Mouse (Mus musculus) gonadal fat pad, adult 2 months (tissue): ENCODE measurements around the gene Zfp652. TPM values are rescaled to one million over a fixed set of nuclear protein-coding genes. Genes with fewer than 3 reads are reported as not detected.
"Not testable (repeated sequence)": the region's sequence is repeated elsewhere in the genome, so short reads cannot be mapped to it uniquely, and the experiment has no call there.

Experiments
- DNase-seq: peaks from one replicate; pipeline ENCODE4 v3.0.0-alpha.2; 2012; ENCODE audit warnings: low read depth
- polyA plus RNA-seq: library from polyadenylated mRNA; depleted of rRNA; stranded (reverse); fragments of >200 nt; gene quantifications from 2 replicates; pipeline ENCODE4 v1.2.3, GENCODE M21; 2012; rRNA removed

Gene Zfp652
- polyA plus RNA-seq, 1 experiment = 15.5 TPM

GRCm38 (mm10) chr11:95853684-95854083, 141.2 kb downstream of the Zfp652 start:
- no peak for DNase-seq

DNA sequence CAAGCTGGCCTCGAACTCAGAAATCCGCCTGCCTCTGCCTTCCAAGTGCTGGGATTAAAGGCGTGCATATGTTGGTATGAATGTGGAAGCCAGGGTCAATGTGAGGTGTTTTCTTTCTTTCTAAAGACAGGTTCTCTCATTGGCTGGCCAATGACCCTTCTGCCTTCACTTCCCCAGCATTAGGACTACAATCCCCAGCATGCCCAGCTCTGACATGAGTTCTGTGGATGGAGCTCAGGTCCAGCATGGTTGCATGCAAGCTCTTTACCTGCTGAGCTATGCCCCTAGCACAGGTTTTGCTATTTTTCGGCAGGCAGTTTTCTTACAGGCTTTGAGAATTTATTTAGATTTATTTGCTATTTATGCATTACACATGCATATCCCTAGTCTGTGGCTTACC, 144.8 kb downstream of the Zfp652 start:
- DNase-seq = no peak

- DNase-seq = no peak
Observed at GRCm38 (mm10) chr11:95857716-95858527, 145.4 kb downstream of the Zfp652 start.

DNA sequence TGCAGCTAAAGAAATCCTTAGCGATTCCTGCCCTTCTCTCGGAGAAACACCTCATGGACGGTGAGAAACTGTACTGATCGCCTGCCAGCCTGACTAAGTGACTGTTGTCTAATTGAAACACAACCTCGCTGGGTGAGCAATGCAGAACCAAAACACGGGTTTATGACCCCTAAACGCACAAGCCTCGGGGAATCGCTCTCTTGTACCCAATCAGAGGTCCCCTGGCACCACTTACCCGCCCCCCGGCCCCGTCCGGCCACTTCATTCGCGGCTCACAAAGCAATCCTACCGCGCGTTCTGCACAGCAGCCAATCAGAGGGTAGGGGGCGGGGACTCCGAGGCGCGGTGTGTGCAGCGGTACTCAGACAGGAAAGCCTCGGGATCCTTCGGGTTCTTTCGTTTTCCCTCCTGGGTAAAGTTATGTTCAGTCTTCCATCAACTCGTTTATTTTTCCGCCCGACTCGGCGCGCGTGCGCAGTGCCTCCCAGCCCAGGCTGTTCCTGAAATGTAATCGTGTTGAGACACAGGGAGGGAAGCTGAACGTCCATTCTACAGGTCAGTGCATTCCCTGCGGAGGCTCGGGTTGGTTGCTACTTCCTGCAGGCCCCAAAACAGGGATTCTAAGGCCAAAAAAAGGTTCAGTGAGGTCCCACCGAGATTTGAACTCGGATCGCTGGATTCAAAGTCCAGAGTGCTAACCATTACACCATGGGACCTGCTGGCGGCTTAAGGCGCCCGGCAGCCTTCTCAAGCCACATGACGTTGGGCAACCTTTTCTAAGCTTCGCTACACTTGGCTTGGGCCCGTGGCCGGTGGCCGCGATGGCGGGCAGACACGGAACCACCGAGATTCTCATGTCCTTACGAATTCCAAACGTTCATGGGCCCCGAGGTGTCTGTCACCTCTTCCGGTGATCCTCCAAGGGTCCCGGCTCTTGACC, 146.3 kb downstream of the Zfp652 start:
- peak; percentile 80 for DNase-seq

GRCm38 (mm10) chr11:95859468-95859855, 147.0 kb downstream of the Zfp652 start:
- peak; percentile 14 for DNase-seq

- no peak for DNase-seq
Observed at GRCm38 (mm10) chr11:95860071-95860490, 147.6 kb downstream of the Zfp652 start.

DNA sequence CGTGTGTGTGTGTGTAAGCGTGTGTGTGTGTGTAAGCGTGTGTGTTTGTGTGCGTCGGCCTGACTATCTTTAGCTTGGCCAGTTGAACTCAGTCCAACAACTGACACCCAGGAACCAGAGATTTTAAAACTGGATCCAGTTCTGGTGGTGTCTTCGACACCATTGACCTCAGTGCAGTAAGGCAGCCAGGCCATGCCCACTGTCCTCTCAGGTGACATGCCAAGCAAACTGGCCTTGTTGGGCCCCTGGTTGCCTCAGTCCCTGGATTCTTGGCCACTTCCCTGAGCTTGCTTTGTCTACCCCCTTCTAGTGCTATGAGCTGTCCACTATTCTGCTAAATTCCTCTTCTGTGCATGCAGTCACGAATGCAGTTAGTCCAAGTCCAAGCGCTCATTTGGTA, 148.9 kb downstream of the Zfp652 start:
- no peak for DNase-seq

DNA sequence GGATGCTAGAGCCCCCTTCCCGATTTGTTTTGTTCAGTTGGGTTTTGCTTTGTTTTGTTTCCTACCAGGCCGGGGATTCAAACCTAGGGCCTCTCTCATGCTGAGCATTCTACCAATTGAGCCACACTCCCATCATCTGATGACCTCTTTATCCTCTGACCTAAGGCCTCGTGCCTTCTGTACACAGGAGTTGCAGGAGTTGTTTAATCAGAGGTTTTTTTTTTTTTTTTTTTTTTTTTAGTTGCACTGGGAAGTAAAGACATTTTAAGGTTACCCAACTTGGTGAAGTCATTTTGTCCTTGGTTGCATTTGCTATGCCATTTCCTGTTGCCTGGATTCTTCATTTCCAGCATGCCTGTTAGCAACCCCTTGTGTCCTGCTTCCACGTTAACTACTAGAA, 157.0 kb downstream of the Zfp652 start:
- DNase-seq = no peak

DNA sequence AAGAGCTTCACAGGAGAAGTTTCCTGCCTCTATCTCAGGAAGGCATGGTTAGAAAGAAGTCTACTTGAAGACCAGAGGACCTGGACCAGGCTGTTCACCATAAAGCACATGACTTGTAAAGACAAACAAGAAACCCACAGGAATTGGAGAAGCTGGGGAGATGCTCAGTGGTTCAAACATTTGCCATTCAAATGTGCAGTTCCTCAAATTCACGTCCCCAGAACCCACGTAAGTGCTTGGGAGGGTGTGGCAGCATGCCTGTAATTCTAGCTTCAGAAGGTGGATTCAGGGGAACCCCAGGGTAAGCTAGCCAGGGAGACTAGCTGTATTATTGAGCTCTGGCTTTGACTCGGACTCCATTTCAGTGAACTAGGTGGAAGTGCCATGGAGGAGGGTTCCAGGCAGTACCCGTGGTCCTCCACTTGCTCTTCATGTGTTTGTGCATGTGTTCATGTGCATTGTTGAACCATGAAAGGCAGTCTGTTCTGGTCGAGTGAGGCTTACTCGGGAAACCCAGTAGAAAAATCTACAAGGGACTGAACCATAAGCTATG, 157.5 kb downstream of the Zfp652 start:
- DNase-seq = no peak

DNA sequence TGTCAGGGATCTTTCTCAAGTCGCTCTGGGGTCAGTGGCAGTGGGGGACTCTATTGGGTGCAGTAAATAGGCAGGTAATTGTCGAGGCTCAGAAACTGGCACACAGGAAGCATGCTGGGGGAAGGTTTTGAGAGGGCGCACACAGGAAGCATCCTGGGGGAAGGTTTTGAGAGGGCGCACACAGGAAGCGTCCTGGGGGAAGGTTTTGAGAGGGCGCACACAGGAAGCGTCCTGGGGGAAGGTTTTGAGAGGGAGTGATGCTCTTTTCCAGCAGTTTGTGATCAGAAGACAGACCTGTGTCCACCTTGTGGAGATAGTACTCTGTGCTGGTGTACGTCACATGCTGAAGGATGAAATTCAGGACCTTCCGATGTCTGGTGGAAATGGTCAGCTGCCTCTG, 163.3 kb downstream of the Zfp652 start:
- no peak for DNase-seq

- no peak for DNase-seq
Observed at GRCm38 (mm10) chr11:95876296-95876695, 163.8 kb downstream of the Zfp652 start.

- not testable (repeated sequence) for DNase-seq
Observed at GRCm38 (mm10) chr11:95879861-95880260, 167.4 kb downstream of the Zfp652 start.

Other genes with a start within 250 kb of the Zfp652 start
- 1.6 TPM in 2 replicates for gene Nxph3, start 198.1 kb upstream of the Zfp652 start, polyA plus RNA-seq
- 2.6 and 4.1 TPM in 2 replicates for gene Ngfr, start 124.9 kb upstream of the Zfp652 start, polyA plus RNA-seq
- 109 and 165 TPM in 2 replicates for gene Phb, start 45.7 kb upstream of the Zfp652 start, polyA plus RNA-seq
- 0.06 and 0.07 TPM in 2 replicates for gene B130006D01Rik, start 10.9 kb downstream of the Zfp652 start, polyA plus RNA-seq
- gene Phospho1, start 111.8 kb downstream of the Zfp652 start, polyA plus RNA-seq = 17.3 and 19.2 TPM in 2 replicates
- 5.2 and 12.0 TPM in 2 replicates for gene Gngt2, start 124.5 kb downstream of the Zfp652 start, polyA plus RNA-seq
- gene Abi3, start 129.8 kb downstream of the Zfp652 start, polyA plus RNA-seq = 12.4 and 17.7 TPM in 2 replicates
- gene B4galnt2, start 202.2 kb downstream of the Zfp652 start, polyA plus RNA-seq = 21.6 and 41.6 TPM in 2 replicates